Mouse (Mus musculus) kidney, adult 18-20 months (tissue): Measurements from ENCODE around the gene Krt1.

ENCODE experiments used
- DNase-seq: peaks from one replicate; pipeline ENCODE4 v3.0.0; 2021

The Krt1 gene

GRCm38 (mm10) chr15:101803052-101803822, 47.4 kb downstream of the Krt1 start:
- no peak for DNase-seq

- DNase-seq = no peak
Measured at GRCm38 (mm10) chr15:101802296-101802835, 48.2 kb downstream of the Krt1 start, which contains the start of gene Krt73. Gene Krt73, minus strand, starts transcription at chr15:101802346.
